Mouse (Mus musculus): ENCODE results near the gene Vmn1r85.

The Vmn1r85 gene

GRCm38 (mm10) chr7:13095073-13095472 is at the start of gene Vmn1r85:
Gene Vmn1r85 (minus strand): TSS chr7:13095173.
- no peak for DNase-seq

- DNase-seq, result no peak
Measured at GRCm38 (mm10) chr7:13140057-13140456, 45.1 kb upstream of the Vmn1r85 start, which contains the start of gene Vmn1r87. Gene Vmn1r87 (minus strand): TSS chr7:13140157.

- DNase-seq, result no peak
Measured at GRCm38 (mm10) chr7:13137340-13137739, 42.4 kb upstream of the Vmn1r85 start.

GRCm38 (mm10) chr7:13131856-13132255 is 36.9 kb upstream of the Vmn1r85 start:
- no peak for DNase-seq

GRCm38 (mm10) chr7:13123554-13124153 is 28.7 kb upstream of the Vmn1r85 start:
- DNase-seq, result peak; percentile 4 to 6

- no peak for DNase-seq
Measured at GRCm38 (mm10) chr7:13119817-13120216, 24.8 kb upstream of the Vmn1r85 start, which contains the start of gene Vmn1r86. Gene Vmn1r86 (minus strand): TSS chr7:13119917.

- no peak for DNase-seq
Measured at GRCm38 (mm10) chr7:13072293-13072692, 22.7 kb downstream of the Vmn1r85 start.

GRCm38 (mm10) chr7:13063399-13063798 is 31.6 kb downstream of the Vmn1r85 start:
- peak; percentile 23 to 24 for DNase-seq

- no peak for DNase-seq
Measured at GRCm38 (mm10) chr7:13059536-13059935, 35.4 kb downstream of the Vmn1r85 start.

GRCm38 (mm10) chr7:13056913-13057700 is 37.9 kb downstream of the Vmn1r85 start:
- no peak for DNase-seq

- DNase-seq, result peak; percentile 90
Measured at GRCm38 (mm10) chr7:13054287-13055010, 40.5 kb downstream of the Vmn1r85 start, which contains the start of gene Mzf1. Gene Mzf1 (minus strand): TSS chr7:13054764.

- DNase-seq, result no peak
Measured at GRCm38 (mm10) chr7:13053961-13054286, 41.0 kb downstream of the Vmn1r85 start.

- DNase-seq, result no peak
Measured at GRCm38 (mm10) chr7:13053501-13053900, 41.5 kb downstream of the Vmn1r85 start.

- DNase-seq, result no peak
Measured at GRCm38 (mm10) chr7:13053001-13053400, 42.0 kb downstream of the Vmn1r85 start.

GRCm38 (mm10) chr7:13046084-13046483 is 48.9 kb downstream of the Vmn1r85 start:
- peak; percentile 83 to 86 for DNase-seq

- DNase-seq, result no peak
Measured at GRCm38 (mm10) chr7:13044254-13044625, 50.7 kb downstream of the Vmn1r85 start.

- DNase-seq, result peak; percentile 11 to 25
Measured at GRCm38 (mm10) chr7:13043445-13044253, 51.3 kb downstream of the Vmn1r85 start.

- no peak for DNase-seq
Measured at GRCm38 (mm10) chr7:13043120-13043444, 51.9 kb downstream of the Vmn1r85 start.

GRCm38 (mm10) chr7:13042511-13042910 is 52.5 kb downstream of the Vmn1r85 start:
- DNase-seq, result no peak

GRCm38 (mm10) chr7:13041256-13041655 is 53.7 kb downstream of the Vmn1r85 start:
- no peak for DNase-seq

GRCm38 (mm10) chr7:13039181-13039580 is 55.8 kb downstream of the Vmn1r85 start:
- no peak for DNase-seq

- DNase-seq, result no peak
Measured at GRCm38 (mm10) chr7:13038621-13039169, 56.3 kb downstream of the Vmn1r85 start.
